Mouse (Mus musculus): ENCODE data around the gene Gm30083.

DNA sequence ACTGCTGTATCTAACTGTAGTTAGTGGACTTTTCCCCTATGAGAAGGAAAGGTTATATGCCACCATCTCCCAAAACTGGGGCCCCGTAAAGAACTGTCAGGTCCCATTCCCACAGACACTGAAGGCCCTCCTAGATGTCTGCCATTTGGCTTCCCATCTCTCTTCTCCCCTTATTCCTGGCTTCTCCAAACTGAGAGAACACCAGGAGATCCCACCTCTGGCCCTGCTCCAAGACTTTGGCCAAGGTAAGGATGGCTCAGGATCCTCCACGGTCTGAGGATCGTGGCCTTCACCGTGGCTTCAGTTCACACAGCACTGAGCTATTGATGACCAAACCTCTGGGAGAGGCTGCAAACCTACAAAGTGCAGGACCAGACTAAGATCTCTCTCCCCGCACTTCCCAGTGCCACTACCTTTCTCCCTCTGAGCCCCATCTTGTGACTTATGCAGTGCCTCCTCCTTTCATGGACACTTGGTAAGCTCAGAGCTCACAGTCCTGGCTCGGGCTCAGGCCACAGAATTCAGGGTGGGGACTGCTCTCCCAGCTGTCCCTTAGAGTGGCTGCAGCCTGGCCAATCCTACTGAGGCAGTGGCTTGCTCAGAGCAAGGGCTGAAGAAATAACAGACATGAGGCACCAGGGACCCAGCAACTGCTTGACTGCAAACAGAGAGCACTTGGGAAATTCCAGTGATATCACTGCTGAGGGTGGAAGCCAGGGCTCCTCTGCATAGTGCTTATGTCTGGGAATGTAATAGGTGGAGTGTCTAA is 21.3 kb downstream of the Gm30083 start:
- TF ChIP-seq CTCF (IDR thresholded peaks at IDR 0.05; ENCODE audit: extremely low read depth, insufficient read depth, insufficient read length, insufficient replicate concordance) = no peak
- no peak for TF ChIP-seq POLR2A (IDR thresholded peaks at IDR 0.05; ENCODE audit: low read depth, low read length)
